Mouse (Mus musculus) lung, postnatal 0 days (tissue): Measurements from ENCODE around the gene Cd47.

Experiments
- CTCF ChIP-seq: IDR thresholded peaks from 2 replicates; pipeline ENCODE4 v1.5.1; 2016; ENCODE audit warnings: antibody characterized with exemption, mild to moderate bottlenecking
- EP300 ChIP-seq: IDR thresholded peaks from 2 replicates; pipeline ENCODE4 v1.6.1; 2016; ENCODE audit warnings: antibody characterized with exemption, mild to moderate bottlenecking, control low read depth

DNA sequence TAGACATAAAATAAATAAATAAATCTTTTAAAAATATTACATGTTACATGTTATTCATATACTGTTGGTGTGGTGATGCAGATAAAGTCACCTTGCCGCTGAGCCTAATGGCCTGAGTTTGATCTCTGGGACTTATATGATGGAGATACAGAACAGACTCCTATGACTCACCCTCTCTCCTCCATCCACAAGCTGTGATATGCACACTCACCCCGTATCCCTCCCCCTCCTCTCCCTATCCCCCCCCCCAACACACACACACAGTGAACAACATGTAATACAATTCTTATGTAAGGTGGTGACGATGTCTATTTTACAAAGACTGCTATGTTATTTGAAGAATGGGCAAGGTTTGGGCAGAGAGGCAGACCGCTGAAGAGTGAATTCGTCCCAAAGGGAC is 663 bp downstream of the Cd47 start:
- no peak for TF ChIP-seq CTCF
- TF ChIP-seq EP300: no peak
